Mouse (Mus musculus): ENCODE measurements around the gene Poc1a. TPM values are rescaled to one million over a fixed set of nuclear protein-coding genes. Genes with fewer than 3 reads are reported as not detected.

Gene Poc1a
- polyA plus RNA-seq, 1 experiment from 2014 or later: 31.5 TPM

DNA sequence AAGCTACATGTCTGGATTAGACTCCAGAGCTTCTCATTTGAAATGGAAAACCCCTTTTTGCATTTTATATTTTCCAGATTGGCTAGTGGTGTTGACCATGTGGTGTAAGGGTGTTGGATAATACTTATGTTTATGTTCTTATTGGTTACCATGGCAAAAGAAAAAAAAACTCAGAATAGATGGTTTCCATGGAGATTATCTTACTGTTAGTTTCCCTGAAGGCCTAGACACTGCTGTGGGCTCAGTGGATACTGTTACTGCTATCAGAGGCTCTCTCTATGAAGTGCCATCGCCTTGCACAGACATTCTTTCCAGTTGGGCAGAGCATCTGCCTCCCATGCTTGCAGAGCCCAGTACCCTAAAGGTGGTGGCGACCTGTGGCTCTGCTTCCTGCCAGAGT, 37.2 kb downstream of the Poc1a start:
- ATAC-seq (ENCODE audit: insufficient number of reproducible peaks, insufficient read depth, low FRiP score, low TSS enrichment, low read depth): no peak

GRCm38 (mm10) chr9:106319095-106319494, 38.2 kb downstream of the Poc1a start:
- Histone ChIP-seq H3K27me3 (no peaks in the 10 kb centered on the region), H3K9me3 (no peaks in the 10 kb centered on the region), H3K27ac (peak overlapping the region; percentile 36; the same call in 1 of the 2 replicates), H3K4me2 (no peak overlapping the region), H3K4me3 (replicated peaks) (no peak overlapping the region), H3K36me3 (no peaks in the 10 kb centered on the region; the same call in 1 of the 2 replicates), H3K9ac (replicated peaks) (no peak overlapping the region), H3K4me1 (replicated peaks) (peaks cover 50% of the 10 kb centered on the region)
- 64% methylated on average over 2 of the region's 2 CpGs for WGBS
- ATAC-seq (ENCODE audit: insufficient number of reproducible peaks, insufficient read depth, low FRiP score, low TSS enrichment, low read depth): no peak

More for the DNA sequence above, 37.2 kb downstream of the Poc1a start:
- Histone ChIP-seq H3K4me1 (replicated peaks) (peaks cover 45% of the 10 kb centered on the region), H3K27me3 (no peaks in the 10 kb centered on the region), H3K27ac (no peak overlapping the region), H3K9ac (replicated peaks) (no peak overlapping the region), H3K4me3 (replicated peaks) (no peak overlapping the region), H3K9me3 (no peaks in the 10 kb centered on the region), H3K36me3 (no peaks in the 10 kb centered on the region; the same call in 1 of the 2 replicates), H3K4me2 (no peak overlapping the region)
- 75% methylated on average over 2 of the region's 2 CpGs for WGBS

DNA sequence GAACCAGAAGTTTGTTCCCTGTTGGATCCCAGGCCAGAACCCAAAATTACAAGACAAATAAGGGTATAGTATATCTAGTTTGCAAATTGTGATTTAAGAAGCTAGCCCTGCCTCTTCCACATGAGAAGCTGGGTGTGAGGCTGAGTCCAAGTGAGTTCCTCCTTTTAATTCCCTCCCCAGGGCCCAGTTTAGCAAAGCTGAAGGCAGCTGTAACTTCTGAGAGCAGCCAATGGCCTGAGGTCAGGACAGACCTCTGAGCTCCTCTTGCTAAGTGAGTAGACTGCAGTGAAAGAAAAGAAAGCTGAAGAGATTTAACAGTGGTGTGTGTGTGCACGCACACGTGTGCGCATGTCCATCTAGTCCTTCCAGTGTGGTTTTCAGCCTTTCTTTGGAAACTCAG, 41.6 kb downstream of the Poc1a start:
- no peaks in the 10 kb centered on the region for H3K9me3 ChIP-seq
- H3K27ac ChIP-seq: peak overlapping the region; percentile 77
- H3K4me3 ChIP-seq (replicated peaks): no peak overlapping the region
- 79% methylated on average over 3 of the region's 3 CpGs for WGBS
- H3K9ac ChIP-seq (replicated peaks): no peak overlapping the region
- no peak overlapping the region for H3K4me2 ChIP-seq
- no peak for ATAC-seq (ENCODE audit: insufficient number of reproducible peaks, insufficient read depth, low FRiP score, low TSS enrichment, low read depth)
- no peaks in the 10 kb centered on the region for H3K36me3 ChIP-seq
- H3K27me3 ChIP-seq: no peaks in the 10 kb centered on the region
- H3K4me1 ChIP-seq (replicated peaks): peaks cover 60% of the 10 kb centered on the region

DNA sequence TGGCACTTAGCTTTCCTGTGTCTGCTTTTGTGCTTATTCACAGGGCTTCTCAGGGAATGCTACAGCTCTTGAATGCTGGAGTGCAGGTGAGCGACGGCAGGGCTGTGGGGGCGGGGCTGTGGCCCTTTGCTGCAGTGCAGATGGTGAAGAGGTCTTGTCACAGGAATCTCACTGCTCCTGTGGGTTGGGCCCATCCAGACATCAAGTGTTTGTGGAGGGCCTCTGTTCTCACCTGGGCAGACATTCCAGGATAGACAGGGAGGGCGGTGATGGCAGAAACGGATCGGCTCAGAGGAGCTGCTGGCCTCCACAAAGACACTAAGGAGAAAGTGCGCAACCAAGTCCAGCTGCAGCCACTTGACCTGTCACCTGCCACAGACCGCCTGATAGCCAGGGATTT, 45.4 kb downstream of the Poc1a start:
- no peak overlapping the region for H3K4me2 ChIP-seq
- peak overlapping the region; percentile 36; the same call in 1 of the 2 replicates for H3K27ac ChIP-seq
- no peak overlapping the region for H3K9ac ChIP-seq (replicated peaks)
- H3K4me1 ChIP-seq (replicated peaks): peaks cover 73% of the 10 kb centered on the region
- no peaks in the 10 kb centered on the region for H3K27me3 ChIP-seq
- H3K9me3 ChIP-seq: no peaks in the 10 kb centered on the region
- no peak for ATAC-seq (ENCODE audit: insufficient number of reproducible peaks, insufficient read depth, low FRiP score, low TSS enrichment, low read depth)
- WGBS: 56% methylated on average over 8 of the region's 8 CpGs
- H3K4me3 ChIP-seq (replicated peaks): no peak overlapping the region
- 0 out of 2 replicates have a peak, but pooled peaks cover 6% of the 10 kb centered on the region for H3K36me3 ChIP-seq

DNA sequence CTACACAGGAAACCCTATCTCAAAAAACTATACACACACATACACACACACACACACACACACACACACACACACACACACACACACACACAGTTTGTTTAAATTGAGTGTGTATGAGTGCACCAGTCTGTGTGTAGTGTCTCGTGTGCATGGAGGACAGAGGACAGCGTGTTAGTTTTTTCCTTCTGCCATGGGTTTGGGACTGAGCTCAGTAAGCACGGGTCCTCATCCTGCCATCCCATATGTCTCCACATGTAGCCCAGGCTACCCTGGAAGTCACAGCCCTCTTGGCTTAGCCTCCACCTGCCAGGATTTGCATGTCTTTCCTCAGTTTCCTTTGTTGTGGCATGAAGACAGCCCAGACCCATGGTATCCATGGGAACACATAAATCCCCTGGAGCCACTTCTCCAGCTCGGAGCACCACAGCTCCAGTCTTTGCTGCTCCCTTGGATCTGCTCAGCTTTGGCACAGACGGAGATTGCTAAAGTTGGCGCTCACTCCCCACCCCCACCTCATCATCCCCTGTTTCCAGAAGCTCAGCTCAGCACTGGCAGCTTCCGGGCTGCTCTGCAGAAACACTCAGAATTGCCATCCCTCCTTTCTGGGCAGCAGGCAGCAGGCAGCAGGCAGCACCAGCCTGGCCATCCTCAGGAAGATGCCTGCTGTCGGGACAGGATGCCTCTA, 46.4 kb downstream of the Poc1a start:
- no peak overlapping the region for H3K27ac ChIP-seq
- 0 out of 2 replicates have a peak, but pooled peaks cover 6% of the 10 kb centered on the region for H3K36me3 ChIP-seq
- no peaks in the 10 kb centered on the region for H3K9me3 ChIP-seq
- peaks cover 73% of the 10 kb centered on the region for H3K4me1 ChIP-seq (replicated peaks)
- H3K4me3 ChIP-seq (replicated peaks): no peak overlapping the region
- H3K4me2 ChIP-seq: no peak overlapping the region
- H3K27me3 ChIP-seq: no peaks in the 10 kb centered on the region
- 86% methylated on average over 8 of the region's 8 CpGs for WGBS
- no peak overlapping the region for H3K9ac ChIP-seq (replicated peaks)
- no peak for ATAC-seq (ENCODE audit: insufficient number of reproducible peaks, insufficient read depth, low FRiP score, low TSS enrichment, low read depth)

DNA sequence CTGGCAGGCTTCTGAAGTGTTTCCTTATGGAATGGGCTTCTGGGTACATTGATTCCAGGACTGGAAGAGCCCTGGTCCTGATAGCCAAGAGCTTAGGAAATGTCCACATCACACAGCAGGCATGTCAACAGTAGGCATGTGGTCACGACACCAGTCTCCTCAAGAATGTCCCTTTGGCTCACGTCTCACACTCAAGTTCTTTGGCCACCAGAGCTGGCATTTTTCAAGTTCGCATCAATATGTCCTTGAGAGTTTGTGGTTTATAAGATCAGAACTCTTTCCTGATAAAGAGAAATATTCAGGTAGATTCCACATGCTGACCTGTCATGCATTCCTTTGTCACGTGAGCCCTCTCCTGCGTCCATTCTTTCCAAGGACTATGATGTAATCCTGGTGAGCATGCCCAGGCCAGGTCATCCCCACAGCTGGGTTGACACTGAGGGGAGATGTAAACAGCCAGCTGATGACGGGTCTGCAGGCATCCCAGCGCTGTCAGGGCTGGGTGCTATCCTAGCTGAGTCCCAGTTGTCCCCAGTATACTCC, 47.3 kb downstream of the Poc1a start:
- ATAC-seq (ENCODE audit: insufficient number of reproducible peaks, insufficient read depth, low FRiP score, low TSS enrichment, low read depth): no peak; the same call in 1 of the 2 replicates
- H3K36me3 ChIP-seq: 0 out of 2 replicates have a peak, but pooled peaks cover 6% of the 10 kb centered on the region
- no peak overlapping the region for H3K4me2 ChIP-seq
- no peaks in the 10 kb centered on the region for H3K27me3 ChIP-seq
- no peak overlapping the region for H3K9ac ChIP-seq (replicated peaks)
- H3K4me3 ChIP-seq (replicated peaks): no peak overlapping the region
- 79% methylated on average over 7 of the region's 7 CpGs for WGBS
- H3K4me1 ChIP-seq (replicated peaks): peaks cover 66% of the 10 kb centered on the region
- H3K27ac ChIP-seq: peak overlapping the region; percentile 91
- H3K9me3 ChIP-seq: no peaks in the 10 kb centered on the region

- 57% methylated on average over 5 of the region's 5 CpGs for WGBS
- no peak overlapping the region for H3K9ac ChIP-seq (replicated peaks)
Measured at GRCm38 (mm10) chr9:106328772-106329511, 48.1 kb downstream of the Poc1a start.

DNA sequence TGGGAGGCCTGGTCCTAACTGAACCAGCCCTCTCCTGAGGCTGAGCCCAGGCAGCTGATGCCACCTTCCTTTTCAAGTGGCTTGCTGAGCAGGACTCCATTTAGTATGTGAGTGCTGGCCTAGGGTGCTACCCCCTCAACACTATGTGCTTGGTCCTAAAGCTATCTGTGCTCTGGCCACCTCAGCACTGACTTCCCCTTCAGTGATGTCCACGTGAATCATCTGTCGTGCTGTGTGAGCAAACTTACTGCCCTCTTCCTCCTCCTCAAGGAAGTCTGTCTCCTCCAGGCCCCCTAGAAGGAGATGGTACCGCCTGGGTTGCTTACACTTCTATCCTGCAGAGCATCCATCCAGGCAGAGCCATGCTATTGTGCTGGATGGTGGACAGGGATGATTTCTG, 51.9 kb downstream of the Poc1a start:
- Histone ChIP-seq H3K36me3 (0 out of 2 replicates have a peak, but pooled peaks cover 6% of the 10 kb centered on the region), H3K9me3 (no peaks in the 10 kb centered on the region), H3K27ac (peak overlapping the region; percentile 41; the same call in 1 of the 2 replicates), H3K9ac (replicated peaks) (no peak overlapping the region), H3K4me1 (replicated peaks) (peaks cover 50% of the 10 kb centered on the region), H3K4me2 (no peak overlapping the region), H3K4me3 (replicated peaks) (no peak overlapping the region), H3K27me3 (no peaks in the 10 kb centered on the region)
- ATAC-seq (ENCODE audit: insufficient number of reproducible peaks, insufficient read depth, low FRiP score, low TSS enrichment, low read depth): no peak
- WGBS: 81% methylated on average over 3 of the region's 3 CpGs

More at GRCm38 (mm10) chr9:106328772-106329511, 48.1 kb downstream of the Poc1a start:
- no peaks in the 10 kb centered on the region for H3K27me3 ChIP-seq
- H3K36me3 ChIP-seq: 0 out of 2 replicates have a peak, but pooled peaks cover 6% of the 10 kb centered on the region
- H3K4me3 ChIP-seq (replicated peaks): no peak overlapping the region
- peak; percentile 57 for ATAC-seq (ENCODE audit: insufficient number of reproducible peaks, insufficient read depth, low FRiP score, low TSS enrichment, low read depth)
- H3K27ac ChIP-seq: peak overlapping the region; percentile 91
- H3K4me2 ChIP-seq: no peak overlapping the region
- no peaks in the 10 kb centered on the region for H3K9me3 ChIP-seq
- H3K4me1 ChIP-seq (replicated peaks): peaks cover 59% of the 10 kb centered on the region

DNA sequence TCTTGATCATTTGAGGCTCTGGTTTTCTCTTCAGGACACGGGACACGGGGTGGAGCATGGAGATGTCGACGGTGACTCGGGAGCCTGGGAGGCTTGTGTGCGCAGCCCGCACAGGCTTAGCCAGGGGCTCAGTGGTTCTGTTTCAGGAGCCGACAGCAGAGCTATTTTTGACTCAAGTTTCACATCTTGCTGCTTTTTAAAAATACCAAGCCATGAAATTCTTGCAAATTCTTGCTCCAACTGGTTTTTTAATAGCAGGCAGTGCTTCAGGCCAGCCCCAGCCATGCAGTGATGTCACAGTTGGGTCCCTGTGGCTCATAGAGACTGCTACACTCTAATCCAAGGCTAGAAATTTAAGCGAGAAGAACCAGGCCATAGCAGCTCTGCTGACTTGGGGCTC, 56.8 kb downstream of the Poc1a start:
- ATAC-seq (ENCODE audit: insufficient number of reproducible peaks, insufficient read depth, low FRiP score, low TSS enrichment, low read depth): peak; percentile 44; the same call in 1 of the 2 replicates

GRCm38 (mm10) chr9:106338462-106339172, 57.8 kb downstream of the Poc1a start:
- H3K4me3 ChIP-seq (replicated peaks): no peak overlapping the region
- peak overlapping the region; percentile 38; the same call in 1 of the 2 replicates for H3K9ac ChIP-seq (replicated peaks)

More for the DNA sequence above, 56.8 kb downstream of the Poc1a start:
- peak overlapping the region; percentile 97 for H3K27ac ChIP-seq
- no peaks in the 10 kb centered on the region for H3K27me3 ChIP-seq
- H3K4me1 ChIP-seq (replicated peaks): peaks cover 61% of the 10 kb centered on the region
- no peak overlapping the region for H3K4me2 ChIP-seq
- 52% methylated on average over 9 of the region's 9 CpGs for WGBS
- no peak overlapping the region for H3K9ac ChIP-seq (replicated peaks)
- no peaks in the 10 kb centered on the region for H3K9me3 ChIP-seq
- no peak overlapping the region for H3K4me3 ChIP-seq (replicated peaks)
- no peaks in the 10 kb centered on the region for H3K36me3 ChIP-seq

More at GRCm38 (mm10) chr9:106338462-106339172, 57.8 kb downstream of the Poc1a start:
- H3K4me1 ChIP-seq (replicated peaks): peaks cover 65% of the 10 kb centered on the region
- no peak for ATAC-seq (ENCODE audit: insufficient number of reproducible peaks, insufficient read depth, low FRiP score, low TSS enrichment, low read depth)
- H3K4me2 ChIP-seq: 0 out of 2 replicates have a peak overlapping the region, but pooled peaks have one; percentile 13
- H3K9me3 ChIP-seq: no peaks in the 10 kb centered on the region
- H3K36me3 ChIP-seq: no peaks in the 10 kb centered on the region
- H3K27me3 ChIP-seq: no peaks in the 10 kb centered on the region
- WGBS: 10% methylated on average over 10 of the region's 10 CpGs
- H3K27ac ChIP-seq: peak overlapping the region; percentile 97
